Mouse (Mus musculus) embryo, embryonic 10 days (tissue): Measurements from ENCODE around the gene Plppr4.

Experiments used
- DNase-seq: peaks from one replicate; pipeline ENCODE4 v3.0.0-alpha.2; 2015; ENCODE audit warnings: low spot score

The Plppr4 gene

DNA sequence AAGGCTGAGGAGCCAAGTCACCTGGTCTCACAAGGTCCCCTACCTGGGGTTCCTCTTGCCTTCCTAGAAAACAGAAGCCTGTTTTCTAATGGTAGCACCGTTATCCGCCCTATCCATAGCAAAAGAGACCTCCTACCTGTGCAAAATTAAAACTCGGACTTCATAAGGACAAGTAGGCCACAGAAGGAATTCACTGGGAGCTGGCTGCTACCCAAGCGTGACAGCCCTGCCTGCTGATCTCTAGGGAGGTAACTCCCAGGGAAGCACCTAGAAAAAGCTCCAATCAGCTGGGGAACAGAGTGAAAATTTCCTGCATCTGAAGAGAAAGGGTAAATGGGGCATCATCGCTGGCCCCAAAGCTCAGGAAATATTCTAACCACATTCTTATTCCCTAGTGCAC is at the start of gene Plppr4:
Gene Plppr4 (minus strand): TSS at position 349 of the 400 bp plus-strand sequence.
- no peak for DNase-seq

DNA sequence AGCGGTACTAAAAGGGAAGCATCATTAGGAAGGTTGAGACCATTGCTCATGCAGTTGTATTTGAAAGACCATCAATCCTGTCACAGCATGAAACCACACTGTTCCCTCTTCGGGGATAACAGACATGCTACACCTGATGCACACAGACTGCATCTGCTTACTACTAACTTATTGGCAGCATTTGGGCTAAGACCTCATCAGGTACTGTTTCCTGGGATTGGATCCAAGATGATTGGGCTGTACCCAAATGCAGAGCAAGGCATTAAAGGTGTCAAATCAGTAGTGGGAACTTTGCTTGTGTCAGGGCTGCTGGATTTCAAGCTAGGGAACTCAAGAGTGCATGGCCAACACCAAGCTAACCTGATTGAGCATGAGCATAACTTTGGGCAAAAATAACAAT is 45.1 kb upstream of the Plppr4 start:
- DNase-seq: no peak

DNA sequence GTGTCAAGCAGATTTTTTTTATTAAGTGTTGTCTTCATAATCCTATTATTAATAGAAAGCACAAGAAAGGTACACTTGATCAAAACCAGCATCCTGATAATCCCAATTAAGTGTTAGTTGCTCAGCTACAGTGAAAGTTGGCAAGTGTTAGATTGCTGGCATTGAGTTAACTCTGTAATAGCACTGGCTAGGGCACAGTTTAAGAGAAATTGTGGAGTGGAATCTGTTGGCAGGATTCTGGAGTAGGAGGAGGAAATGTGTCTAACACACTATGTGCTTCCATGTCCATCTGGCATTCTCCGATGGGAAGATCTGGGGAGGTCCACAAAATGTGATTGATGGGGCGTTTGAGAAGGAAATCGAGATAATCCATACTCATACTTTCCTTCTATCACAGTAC is 43.1 kb upstream of the Plppr4 start:
- DNase-seq: no peak

GRCm38 (mm10) chr3:117366041-117366440 is 5.4 kb upstream of the Plppr4 start:
- DNase-seq: no peak

DNA sequence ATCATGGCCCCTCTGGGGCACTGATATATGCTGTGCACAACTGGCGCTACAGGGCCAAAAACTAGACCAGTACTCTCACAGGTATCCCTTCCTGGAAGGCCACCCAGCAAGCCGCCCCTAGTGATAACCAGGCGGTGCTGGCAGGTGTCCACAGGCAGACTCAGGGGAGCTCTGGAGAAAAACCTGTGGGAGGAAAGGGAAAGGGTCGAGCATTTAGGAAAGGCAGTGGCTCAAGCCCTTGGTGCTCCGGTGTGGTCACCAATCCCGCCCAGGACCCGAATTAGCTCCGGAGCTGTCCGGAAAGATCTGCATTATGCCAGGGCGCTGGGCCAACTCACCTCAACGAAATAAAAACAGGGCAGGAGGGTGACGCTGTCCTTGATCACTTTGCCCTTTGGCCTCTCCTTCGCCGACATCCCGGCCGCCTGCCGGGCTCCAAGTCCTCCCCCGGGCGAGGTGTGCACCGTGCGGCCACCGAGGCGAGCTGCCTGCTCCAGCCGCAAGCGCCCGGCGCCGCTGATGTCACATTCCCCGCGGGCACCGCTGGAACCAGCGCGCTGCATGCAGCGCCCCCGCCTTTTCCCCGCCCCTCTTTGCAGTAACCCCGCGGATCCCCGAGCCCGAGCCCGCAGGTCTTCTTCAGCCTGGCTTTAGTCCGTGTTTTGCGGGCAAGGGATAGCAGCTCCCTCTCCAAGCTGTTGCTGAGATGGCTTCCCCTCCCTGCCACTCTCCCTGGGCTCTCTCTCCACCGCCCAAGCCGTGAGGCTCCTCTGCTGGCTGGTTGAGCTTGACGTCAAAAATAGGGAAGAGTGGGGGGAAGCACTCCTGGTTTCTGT is 772 bp downstream of the Plppr4 start:
- DNase-seq: peak; percentile 65

DNA sequence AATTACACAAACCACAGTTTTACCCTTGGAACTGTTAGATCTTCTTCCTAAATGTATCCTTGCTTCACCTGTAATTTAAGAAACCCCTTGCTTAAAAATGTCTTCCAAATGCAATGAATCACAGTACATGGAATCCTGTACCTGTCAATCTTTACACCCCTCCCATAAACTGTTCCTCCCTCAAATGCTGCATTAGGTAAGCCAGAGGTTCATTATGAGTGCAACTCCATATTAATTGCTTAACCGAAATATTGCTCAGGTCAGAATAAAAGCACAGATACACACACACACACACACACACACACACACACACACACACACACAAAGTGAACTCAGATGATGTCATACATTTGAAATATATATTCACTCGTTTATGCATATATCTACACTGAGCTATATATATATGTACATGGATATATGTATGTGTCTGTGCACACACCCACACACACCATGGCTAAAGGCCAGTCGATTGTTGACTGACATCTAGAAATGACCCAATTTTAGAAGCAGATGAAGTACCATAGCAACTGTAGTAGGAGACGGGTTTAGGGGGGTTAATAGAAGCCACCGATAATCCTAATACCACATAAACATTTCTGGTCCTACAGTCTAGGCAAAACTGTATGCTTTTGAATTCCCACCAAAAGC is 1.6 kb downstream of the Plppr4 start:
- DNase-seq: no peak

GRCm38 (mm10) chr3:117357367-117357766 is 3.3 kb downstream of the Plppr4 start:
- DNase-seq: no peak

DNA sequence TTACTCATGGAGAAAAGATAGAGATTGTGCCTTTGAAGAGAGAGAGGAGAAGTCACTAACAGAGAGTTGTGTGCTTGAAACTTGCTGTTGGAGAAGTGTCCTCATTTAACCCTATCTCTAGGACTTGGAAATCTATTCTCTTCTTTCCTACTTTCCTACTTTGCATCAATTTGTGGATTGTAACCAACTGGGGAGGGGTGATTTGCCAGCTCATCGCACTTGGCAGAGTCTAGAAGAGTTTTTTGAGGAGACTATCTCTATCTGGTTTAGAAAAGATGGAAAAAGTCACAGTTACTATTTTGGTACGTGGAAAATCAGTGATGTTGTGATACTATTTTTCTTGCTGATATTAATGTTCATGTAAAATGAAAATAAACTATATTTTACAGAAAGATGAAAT is 6.7 kb downstream of the Plppr4 start:
- no peak for DNase-seq

DNA sequence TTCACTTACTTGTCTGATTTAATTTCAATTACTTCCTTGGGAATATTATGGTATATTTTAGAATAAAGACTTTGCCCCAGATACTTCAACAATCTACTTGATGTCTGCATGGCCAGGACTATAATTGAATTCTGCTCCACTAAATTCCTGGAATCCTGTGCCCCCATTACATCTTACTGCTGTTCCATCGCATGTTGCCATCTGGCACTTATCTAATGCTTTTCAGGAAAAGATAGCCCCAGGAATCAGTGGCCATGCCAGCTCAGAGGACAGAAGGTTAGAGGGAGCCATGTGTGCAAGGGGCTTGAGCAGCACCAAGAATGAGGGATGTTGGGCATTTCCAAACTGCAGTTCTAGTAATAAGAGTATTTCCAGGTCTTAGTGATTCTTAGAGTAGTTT is 14.3 kb downstream of the Plppr4 start:
- no peak for DNase-seq

- DNase-seq: no peak
Measured at GRCm38 (mm10) chr3:117331502-117331901, 29.2 kb downstream of the Plppr4 start.

GRCm38 (mm10) chr3:117329485-117329884 is 31.2 kb downstream of the Plppr4 start:
- DNase-seq: no peak

DNA sequence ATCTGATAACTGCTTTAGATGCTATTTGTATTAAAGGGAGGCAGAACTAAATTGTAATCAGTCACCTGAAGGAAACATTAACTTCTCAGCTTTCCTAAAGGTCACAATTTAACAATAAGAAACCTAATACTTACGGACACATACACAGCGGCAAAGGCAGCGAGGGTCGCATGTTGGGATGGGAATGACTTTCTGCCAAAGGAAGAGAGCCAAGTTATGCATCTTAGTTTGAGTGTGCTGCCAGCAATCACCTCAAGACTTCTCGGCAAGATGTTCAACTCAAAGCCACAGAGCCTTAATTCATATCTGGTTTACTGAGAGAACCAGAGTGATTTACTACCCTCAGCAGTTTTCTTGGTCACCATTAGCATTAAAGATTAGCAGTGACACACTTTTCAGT is 34.1 kb downstream of the Plppr4 start:
- DNase-seq: no peak

GRCm38 (mm10) chr3:117319671-117320070 is 41.0 kb downstream of the Plppr4 start:
- DNase-seq: no peak

DNA sequence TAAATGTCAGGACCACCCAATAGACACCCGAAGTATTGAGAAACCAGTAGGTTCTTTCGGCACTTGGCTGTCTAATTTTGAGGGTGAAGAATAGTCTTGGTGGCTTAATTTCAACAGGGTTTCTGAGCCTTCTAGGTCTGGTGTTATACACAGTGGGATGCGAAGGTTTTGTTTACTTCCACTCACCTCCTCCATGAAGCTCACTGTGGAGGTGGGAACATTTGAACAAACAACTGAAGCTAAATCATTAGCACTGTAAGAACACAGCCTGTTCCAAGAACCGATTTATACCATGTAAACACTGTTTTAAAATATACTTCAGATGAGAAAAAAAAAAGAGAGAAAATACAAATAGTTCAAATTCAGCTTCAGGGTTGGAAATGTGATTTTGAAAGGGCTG is 47.3 kb downstream of the Plppr4 start:
- DNase-seq: no peak

DNA sequence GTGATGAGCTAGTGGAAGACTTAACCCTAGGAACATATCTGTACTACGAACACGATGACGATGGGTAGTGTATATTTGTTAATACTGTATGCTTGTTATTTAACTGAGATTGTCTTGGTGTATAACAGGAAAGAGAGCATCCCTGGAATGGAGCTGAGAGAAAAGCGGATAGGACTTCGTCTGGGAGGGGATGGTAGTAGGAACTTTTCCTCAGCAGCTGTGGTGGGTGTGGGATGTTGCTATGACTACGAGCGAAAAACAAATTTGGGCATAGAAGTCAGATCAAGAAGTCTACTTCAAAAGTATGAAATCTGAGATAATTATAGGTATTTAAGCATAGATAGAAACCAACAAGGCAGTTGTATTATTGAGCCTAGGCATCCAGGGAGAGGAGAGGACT is 48.6 kb downstream of the Plppr4 start:
- DNase-seq: no peak

DNA sequence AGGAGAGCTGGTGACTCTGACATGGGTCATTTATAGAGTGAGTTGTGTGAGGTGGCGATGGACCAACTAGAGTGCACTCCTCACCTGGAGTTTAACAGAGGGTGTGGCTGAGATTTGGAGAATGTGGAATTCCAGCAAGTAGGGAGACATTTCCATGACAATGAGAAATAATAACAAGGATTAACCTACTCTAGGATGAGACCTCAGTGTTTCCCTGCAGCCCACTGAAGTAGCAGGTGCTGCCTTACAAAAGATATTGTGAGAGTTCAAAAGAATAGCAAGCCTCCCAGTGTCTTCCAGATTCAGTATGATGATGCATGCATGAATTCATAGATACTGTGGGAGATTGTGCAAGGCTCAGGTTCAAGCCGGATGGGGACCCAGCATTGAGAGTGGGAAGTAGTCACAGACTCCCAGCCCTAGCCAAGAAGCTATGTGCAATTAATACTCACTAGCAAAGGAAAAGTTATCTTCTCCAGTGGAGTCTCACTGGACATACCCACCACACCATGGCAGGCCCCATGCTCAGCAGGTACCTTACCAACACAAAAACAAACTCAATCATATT is 49.8 kb downstream of the Plppr4 start:
- no peak for DNase-seq

DNA sequence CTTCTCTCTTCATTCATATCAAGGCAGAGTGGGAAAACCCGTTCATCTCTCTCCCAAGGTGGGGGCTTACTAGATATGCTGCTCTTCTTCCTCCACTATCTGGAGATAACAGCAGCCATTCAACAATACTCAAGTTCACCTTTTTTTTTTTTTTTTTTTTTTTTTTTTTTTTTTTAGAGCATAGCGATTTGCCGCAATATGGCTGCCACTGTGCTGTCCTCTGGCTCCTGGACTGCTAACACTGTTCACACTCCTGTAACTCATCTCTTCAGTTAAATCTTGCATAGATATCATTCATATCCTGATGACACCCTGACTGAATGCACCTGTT is 51.1 kb downstream of the Plppr4 start:
- no peak for DNase-seq

DNA sequence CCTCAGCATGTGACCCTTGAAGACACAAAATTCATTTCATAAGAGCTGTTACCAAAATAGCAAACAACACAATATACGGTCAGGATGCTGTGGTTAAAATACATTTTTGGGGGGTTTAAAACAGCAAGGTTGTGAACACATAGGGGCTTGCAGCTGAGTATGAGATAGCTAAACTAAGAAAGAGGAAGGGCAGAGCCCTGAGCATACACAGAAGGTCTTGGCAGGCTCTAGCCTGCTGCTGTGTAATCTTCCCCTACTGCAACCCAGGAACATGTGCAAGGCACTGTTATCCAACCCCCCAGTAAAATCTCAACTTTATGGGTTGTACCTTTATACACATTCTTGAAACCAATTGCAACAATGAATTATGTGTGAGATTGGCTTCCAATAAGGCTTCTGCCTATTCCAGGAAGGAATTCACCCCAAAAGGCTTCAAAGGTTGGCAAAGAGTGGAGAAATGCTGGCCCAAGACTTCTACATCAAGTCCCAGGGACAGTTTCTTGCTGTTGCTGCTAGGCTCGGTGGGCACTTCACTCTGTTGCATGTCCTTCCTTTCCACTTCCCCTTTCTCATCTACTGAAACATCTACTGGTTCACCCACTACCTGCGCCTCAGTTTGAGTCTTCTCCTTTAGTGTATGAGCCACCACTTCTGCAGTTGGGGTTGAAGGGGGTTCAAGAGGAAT is 51.6 kb downstream of the Plppr4 start:
- DNase-seq: no peak

DNA sequence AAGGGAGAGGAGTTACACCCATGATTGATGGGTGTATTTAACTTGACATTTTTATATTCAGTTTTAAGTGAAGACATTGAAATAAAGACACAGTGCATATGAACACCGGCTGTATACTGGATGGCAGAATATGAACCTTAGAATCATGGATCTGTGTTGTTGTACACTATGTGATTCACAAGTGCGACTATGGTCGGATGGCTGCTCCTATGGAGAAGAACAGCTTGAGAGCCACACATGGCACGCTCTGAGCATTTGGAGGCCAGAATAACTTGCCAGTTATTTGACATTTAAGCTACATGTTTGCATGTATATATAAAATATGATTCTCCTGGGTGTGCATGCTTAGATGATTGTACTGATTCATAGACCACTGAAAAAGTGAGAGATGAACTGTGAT is 53.1 kb downstream of the Plppr4 start:
- no peak for DNase-seq

- no peak for DNase-seq
Measured at GRCm38 (mm10) chr3:117304037-117304436, 56.6 kb downstream of the Plppr4 start.

GRCm38 (mm10) chr3:117300735-117301271 is 59.9 kb downstream of the Plppr4 start:
- no peak for DNase-seq

- DNase-seq: no peak
Measured at GRCm38 (mm10) chr3:117297735-117298134, 62.9 kb downstream of the Plppr4 start.
